Mouse (Mus musculus) B cell, adult 2 months (primary cell): ENCODE results near the gene Snapc5.

ENCODE experiments used
- DNase-seq, 2 experiments: peaks; one replicate each; pipeline ENCODE4 v3.0.0; 2022

Gene Snapc5

DNA sequence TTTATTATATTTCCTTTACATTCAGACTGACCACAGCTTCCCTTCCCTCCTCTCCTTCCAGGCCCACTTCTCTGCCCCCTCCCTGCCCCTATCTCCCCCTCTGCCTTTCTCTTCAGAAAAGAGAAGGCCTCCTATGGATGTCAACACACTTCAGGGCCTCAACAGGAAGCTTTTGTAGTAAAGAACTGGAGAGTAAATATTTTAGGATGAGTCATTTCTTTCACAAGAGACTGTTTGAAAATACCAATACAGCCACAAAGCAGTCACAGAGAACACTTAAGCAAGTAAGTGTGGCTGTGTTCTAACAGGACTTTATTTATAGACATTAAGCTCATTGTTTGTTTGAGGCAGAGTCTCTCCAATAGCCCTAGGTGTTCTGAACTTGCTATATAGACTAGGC is 23.3 kb downstream of the Snapc5 start:
- DNase-seq: no peak

DNA sequence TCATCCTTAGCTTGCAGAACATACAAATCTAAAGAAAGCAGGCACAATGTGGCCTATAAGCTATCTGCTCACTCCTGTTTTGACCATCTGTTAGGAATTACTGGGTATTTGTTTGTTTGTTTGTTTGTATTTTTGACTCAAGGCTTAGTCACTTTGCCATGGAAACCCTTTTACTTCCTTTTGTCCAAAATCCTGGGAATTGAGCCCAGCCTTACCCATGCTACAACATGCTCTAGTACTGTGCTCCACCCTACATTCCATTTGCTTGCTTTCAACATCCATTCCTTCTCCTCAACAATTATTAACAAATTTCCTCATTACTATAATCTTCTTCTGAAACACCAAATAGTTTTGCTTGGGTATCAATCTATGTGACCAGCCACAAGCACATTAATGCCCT is 23.8 kb downstream of the Snapc5 start:
- DNase-seq: no peak

DNA sequence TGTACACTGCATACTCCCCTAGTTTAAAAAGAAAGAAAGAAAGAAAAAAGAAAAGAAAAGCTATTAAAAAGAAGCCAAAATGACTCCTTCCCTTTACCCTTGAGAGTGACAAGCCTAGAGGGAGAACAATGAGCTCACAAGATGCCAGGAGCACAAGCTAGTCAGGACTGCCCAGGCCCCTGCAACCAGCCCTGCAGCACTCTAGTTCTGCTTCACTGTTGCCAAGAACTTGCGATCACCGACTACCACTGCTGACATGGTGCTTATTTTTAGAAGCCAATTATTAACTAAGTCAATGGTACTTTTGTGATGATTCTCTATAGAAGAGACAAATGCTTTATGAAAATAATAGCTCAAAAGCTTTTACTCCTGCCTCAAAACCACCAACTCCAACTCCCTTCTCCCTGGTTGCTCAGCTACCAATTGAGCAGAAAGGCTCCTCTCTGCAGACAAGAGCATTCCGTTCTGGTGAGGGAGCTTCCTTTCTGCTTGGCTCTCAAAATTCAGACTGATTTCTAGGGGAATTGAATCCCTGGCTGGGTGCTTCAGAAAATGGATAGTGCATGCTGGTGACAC is 28.5 kb downstream of the Snapc5 start:
- no peak for DNase-seq

DNA sequence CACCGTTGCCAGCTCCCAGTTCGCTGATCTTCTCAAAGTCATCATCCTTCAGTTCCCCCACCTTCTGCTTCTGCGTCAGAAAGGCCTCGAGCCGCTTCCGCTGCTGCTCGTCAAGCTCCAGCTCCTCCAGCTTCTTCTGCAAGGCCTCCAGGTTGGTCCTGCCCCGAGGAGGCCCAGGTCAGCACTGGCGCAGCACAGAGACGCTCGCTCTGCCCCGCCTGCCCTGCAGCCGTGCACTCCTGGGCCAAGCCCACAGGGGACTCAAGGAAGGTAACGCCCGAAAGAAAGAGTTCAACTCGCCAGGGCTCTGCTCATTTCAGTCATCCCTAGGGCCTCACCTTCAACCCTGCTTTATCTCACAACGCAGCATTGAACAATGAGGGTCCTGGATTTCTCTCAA is 35.4 kb downstream of the Snapc5 start:
- no peak for DNase-seq

DNA sequence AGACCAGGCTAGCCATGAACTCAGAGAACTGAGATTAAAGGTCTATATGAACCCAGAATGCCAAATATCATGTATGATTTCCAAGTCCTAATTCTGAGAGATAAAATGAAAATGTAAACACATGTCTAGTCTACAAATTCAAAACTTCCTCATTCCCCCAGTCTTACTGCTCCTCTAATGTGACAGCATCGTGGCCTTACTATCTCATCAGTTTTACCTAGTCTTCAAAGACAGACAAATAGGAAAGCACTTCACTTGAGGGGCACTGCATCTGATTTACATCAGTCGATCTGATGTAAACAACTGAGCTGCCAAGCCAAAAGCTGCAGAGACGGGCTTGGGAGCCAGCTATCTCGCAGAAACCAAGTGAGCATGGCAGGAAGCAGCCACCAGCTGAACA is 37.0 kb downstream of the Snapc5 start:
- no peak for DNase-seq

DNA sequence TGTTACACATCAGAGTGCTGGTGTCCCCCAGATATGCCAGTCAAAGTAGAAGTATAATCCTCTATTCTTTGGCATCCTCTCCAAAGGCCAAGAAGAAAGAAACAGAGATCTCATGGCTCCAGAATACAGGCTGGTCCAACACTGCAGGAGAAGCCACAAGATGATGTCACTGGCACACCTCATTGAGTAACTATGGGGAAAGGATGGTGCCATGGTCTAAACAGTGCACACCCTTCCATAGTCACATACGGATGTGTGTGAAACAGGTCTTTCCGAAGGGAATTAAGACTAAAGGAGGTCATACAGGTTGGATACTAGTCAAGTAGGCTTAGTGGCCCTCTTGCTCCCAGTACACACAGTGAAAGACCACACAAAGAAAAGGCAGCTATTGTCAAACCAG is 37.6 kb downstream of the Snapc5 start:
- DNase-seq: no peak

DNA sequence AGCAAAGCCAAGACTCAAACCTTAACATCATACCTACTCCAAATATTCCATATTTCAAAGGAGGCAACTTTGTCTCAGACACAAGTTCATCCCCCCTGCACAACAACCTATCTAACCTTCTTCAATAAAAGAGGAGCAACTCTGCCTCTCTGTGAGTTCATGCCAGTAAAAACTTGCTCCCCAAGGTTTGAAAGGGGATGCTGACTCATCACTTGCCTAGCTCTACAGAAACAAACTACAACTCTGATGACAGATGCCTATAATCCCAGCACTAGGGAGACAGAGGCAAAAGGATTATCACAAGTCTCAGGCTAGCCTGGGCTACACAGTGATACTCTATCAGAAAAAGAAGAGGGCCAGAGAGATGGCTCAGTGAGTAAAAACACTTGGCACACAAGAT is 38.8 kb downstream of the Snapc5 start:
- DNase-seq: no peak

DNA sequence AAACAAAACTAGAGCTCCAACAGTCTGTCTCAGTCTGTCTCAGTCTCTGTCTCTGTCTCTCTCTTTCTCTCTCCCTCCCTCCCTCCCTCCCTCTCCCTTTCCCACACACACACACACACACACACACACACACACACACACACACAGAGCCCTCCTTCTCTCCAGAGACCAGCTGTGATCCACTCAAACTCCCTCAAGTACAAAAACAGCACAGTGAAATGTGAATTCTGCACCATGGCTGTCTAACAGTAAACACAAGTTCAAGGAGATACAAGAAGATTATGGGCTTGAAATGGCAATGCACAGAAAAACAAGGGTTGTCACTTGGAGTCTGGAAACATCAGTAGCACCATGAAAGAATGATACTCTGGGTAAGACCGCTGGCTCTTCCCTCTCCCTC is 40.2 kb downstream of the Snapc5 start:
- no peak for DNase-seq

DNA sequence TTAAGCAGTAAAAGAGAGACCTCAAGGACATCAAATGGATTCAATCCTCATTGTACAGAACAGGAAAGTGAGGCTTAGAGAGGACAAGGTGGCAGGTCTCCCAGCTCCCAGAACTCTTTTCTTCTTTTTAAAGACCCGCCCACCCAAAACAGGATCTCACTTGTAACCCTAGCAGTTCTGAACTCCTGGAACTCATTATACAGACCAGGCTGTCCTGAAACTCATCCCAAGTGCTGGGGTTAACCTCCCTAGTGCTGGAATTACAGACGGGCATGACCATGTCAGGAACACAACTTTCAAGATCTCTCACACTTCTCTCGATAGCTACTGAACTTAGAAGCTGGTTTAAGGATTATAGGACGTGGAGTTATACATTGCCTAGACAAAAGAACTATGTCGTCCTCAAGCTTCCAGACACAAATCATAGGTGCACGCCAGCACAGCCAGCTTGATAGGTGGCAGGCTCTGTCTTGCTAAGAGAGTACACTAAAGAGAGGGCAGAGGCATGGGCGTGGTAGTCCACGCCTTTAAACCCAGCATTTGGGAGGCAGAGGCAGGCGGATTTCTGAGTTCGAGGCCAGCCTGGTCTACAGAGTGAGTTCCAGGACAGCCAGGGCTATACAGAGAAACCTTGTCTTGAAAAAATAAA is 40.8 kb downstream of the Snapc5 start:
- DNase-seq: no peak

DNA sequence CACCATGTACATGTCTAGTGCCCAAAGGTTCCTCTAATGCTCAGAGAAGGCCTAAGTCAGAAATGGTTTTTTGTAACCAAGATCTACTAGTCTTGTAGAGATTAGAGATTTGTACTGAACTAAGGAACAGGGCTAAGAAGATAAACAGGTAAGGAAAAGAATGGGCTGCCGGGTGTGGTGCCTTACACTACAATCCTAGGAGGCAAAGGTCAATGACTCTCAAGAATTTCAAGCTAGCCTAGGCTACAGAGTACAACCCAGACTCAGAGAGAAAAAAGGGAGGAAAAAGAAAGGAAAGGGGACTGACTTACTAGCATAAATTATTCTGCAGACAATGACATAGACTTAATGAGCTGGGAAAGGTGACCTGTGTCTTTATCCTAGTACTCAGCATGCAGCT is 41.5 kb downstream of the Snapc5 start:
- no peak for DNase-seq

DNA sequence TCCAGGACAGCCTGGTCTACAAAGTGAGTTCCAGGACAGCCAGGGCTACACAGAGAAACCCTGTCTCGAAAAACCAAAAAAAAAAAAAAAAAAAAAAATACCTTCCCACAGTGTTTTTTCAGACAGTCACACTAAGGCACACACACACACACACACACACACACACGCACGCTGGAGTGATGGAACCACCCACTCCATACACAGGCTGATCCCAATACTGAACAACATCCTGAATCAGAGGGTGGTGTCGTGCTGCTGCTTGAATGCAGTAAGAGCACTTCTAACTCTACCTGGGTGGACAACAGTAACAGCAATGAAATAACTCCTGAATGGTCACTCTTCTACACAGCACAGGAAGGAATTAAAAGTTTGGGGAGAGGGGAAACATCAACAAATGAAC is 42.4 kb downstream of the Snapc5 start:
- no peak for DNase-seq

DNA sequence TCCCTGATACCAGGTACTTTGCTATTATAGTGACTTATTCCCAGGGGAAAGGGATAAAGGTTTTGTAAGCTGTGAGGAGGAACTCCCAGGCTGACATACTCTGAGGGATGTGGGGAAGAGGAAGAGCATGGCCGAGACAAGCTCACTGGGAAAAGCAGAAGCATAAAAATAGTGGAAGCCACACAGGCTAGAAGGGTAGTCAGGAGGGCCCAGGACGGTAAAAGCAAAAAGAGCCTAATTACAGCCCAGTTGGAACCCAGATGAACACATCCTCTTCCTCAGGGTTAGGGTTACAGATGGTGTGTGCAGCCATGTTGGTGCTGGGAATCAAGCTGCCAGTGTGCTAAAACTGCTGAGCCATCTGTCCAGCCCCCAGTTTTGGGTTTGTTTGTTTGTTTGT is 43.0 kb downstream of the Snapc5 start:
- DNase-seq: no peak

DNA sequence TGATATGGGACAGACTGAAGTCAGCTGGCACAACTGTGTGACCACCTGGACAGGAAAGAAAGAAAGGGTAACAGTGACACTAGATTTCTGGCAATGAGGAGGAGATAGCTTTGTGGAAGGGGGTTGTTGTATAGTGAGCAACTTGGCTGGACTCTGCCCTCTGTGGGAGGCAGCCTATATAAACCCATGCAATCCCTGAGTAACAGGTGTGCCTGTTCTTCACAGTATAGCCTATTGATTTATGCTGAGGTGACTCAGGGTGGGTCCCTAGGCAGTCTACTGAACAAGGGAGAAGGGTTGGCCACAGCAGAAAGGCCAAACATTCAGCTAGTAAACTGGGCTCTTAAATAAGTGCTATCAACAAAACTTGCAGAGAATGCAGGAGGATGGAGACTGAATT is 46.7 kb downstream of the Snapc5 start:
- DNase-seq: no peak

DNA sequence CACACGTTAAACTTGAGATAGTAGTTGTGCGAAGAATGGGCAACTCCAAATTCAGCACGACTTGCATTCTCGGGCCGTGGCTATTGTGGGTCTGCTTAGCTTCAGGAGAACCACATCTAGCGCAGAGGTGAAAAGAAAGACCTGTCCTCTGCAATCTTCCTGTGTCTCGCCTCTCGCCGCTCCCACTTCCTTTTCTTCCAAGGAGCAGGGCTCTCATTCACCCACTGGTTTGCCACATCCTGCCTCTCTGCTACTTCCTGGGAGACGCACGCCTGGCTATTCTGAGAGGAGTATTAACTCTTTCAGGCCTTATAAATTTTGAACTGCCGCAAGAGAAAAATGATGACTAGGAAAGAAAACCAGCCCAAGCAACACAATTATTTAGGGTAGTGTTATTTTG is 48.7 kb downstream of the Snapc5 start:
- no peak for DNase-seq

DNA sequence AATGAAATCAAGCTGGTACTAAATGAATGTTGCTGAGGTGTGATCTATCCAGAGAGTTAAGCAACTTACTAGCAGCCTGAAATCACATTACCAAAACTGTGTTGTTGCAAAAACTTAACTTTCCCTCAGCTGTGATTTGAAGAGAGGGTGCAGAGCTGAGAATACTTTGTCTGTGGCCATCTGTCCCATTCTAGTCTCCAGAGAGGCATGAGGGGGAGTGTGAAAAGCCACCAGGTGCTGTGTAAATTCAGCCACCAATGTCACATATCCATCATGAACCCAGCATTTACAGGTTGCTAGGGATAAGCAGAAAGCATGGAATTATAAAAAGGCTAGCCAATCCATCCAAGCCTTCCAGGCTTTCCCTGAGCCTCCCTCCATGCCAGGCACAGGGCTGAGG is 49.9 kb downstream of the Snapc5 start:
- DNase-seq: no peak

DNA sequence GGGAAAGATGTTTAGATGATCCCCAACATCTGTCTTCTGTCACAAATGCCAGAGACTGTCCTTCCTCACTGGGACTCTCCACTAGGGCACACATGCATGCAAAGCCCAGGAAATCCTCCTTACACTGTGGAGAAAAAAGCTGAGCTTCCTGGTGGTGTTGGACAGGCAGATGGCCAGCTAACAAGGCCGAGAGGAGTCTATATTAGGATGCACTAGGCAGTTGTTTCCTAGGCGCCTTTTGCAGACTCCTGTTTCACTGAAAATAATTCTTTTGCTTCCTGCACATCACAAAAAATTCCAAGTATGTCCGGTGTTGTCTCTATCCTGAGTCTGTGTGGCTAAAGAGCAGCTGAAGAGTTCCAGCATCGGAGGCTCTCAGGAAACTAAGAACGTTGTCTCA is 52.1 kb downstream of the Snapc5 start:
- DNase-seq: no peak

DNA sequence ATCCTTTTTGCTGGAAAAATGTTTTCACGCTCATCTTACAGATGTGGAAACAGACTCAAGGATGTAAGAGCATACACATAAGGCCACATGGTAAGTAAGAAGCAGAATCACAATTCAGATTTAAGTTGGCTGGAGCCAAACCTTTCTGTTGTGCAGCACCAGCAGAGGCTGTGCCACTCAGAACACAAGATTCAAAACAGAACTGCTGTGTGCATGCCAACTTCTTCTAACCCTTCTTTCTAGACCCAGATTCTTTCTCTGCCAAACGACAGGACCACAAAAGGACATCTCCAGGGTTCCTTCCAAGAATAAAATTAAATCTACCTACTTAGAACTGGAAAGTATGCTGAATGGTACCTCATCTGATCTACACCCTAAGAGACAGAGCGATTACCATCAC is 52.6 kb downstream of the Snapc5 start:
- no peak for DNase-seq

DNA sequence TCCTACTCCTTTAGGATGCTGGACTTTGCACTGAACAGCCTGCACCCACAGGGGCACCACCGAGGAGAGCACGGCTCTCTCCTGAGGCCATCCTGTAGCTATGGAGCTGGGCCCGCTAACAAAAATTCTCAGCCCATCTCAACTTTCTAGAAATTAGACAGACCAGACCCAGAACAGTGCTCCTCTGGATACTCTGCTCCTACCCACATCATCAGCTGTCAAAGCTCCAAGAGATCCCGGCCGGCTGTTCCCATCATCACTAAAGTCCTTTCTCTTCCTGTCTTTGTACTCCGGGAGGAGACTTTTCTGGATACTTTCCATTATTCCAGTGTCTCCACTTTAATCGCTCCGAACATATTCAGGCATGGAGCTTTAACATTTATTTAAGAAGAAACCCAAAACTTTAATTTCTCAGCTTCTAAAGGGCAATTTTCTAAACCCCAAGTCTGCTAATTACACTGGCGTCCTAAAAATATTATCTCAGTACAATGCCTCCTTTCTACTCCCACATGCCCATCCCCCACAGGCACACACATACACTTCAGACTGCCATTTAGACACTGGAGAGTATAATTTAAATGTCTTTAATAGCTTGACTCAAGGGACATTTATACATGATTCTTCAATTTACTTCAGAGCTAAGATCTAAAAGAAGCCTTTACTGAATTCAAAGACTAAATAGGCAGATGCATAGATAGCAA is 53.3 kb downstream of the Snapc5 start:
- DNase-seq: no peak
